ENCODE assay signal across 31 mouse cellular contexts in the genomic region with DNA sequence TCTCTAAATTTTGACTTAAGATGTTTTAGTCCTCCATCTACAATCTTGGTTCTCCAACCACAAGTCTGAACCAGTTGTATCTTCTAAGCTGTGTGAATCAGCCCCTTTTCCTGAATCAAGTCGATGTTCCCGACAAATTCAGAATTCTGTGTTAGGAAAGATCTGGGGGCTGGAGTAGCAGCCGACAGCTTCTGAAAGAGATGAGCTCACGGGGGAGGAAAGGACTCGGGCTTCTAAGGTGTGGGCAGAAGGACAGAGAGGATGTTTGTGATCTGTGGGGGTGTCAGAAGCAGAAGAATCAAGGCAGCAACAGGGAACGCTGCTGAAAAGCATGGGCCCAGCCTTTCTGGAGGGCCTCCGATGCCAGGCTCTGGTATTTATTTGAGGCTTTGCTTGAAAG. TPM values are rescaled to one million over a fixed set of nuclear protein-coding genes. Genes with fewer than 3 reads are reported as not detected.
DNase-seq lines count a peak whose midpoint lies in the region; ATAC-seq and TF ChIP-seq lines count a peak whose summit lies in the region.
"Had no signal": no experiment of that assay in that cellular context is flagged by ENCODE, and none has a peak within 500 bp of the region (broad histone marks: within the 10 kb centered on the region; RNA-seq: fewer than 3 reads in every experiment).

No protein-coding gene starts in this region.

- no peak for TF ChIP-seq CTCF in olfactory bulb, adult 2 months (IDR thresholded peaks at IDR 0.05; ENCODE audit: insufficient read depth, low read depth, low read length)

- WGBS in olfactory bulb, adult 2 months, result 59% methylated on average over 7 of the region's 7 CpGs

- peak overlapping the region; percentile 9; the same call in 1 of the 2 replicates for H3K27ac ChIP-seq in olfactory bulb, adult 2 months (ENCODE audit: insufficient read depth, low read depth, low read length)
- H3K27ac ChIP-seq: embryonic facial prominence, embryonic 12.5 days; forebrain, embryonic 10.5 days; forebrain, embryonic 15.5 days; hindbrain, embryonic 10.5 days; hindbrain, embryonic 15.5 days; limb, embryonic 10.5 days; limb, embryonic 15.5 days; liver, embryonic 13.5 days had no signal

- no peak for ATAC-seq in erythroid progenitor cell, adult 5-6 weeks (replicated peaks; ENCODE audit: low FRiP score, poor library complexity, severe bottlenecking)
- ATAC-seq in megakaryocyte progenitor cell, adult 5-6 weeks (replicated peaks; ENCODE audit: poor library complexity), result no peak
- ATAC-seq: CD4-positive, CD25-positive, alpha-beta regulatory T cell, adult 4 months; forebrain, embryonic 15.5 days; inflammation-experienced regulatory T-cells, adult 6 months; lung, postnatal 0 days had no signal

- no peak for TF ChIP-seq POLR2A in olfactory bulb, adult 2 months (IDR thresholded peaks at IDR 0.05; ENCODE audit: insufficient read depth, low read depth, low read length)

- intact Hi-C loops in left cerebral cortex, postnatal 4 days (cut with DNase I), result no loop called here

- peaks cover 4% of the 10 kb centered on the region; the same call in 1 of the 2 replicates for H3K4me1 ChIP-seq in olfactory bulb, adult 2 months (ENCODE audit: control insufficient read depth, insufficient read depth, low read length)
- H3K4me1 ChIP-seq: limb, embryonic 10.5 days; limb, embryonic 15.5 days; liver, embryonic 13.5 days had no signal

- H3K4me3 ChIP-seq in olfactory bulb, adult 2 months (ENCODE audit: insufficient read depth, low read depth, low read length), result no peak overlapping the region
- H3K4me3 ChIP-seq: embryonic facial prominence, embryonic 12.5 days; forebrain, embryonic 10.5 days; forebrain, embryonic 15.5 days; hindbrain, embryonic 10.5 days; hindbrain, embryonic 15.5 days; limb, embryonic 10.5 days; limb, embryonic 15.5 days; liver, embryonic 13.5 days had no signal

- peak; percentile 45 to 65 for DNase-seq in left cerebral cortex, adult 18-20 months (ENCODE audit: low spot score in 2 of 2)
- DNase-seq in left cerebral cortex, postnatal 4 days, result no peak
- peak; percentile 88 for DNase-seq in brain, adult 2 months (ENCODE audit: low read depth, low spot score)
- peak; percentile 54 to 65 for DNase-seq in frontal cortex, postnatal 36 days (ENCODE audit: low spot score in 2 of 2)
- DNase-seq: adrenal gland, postnatal 25 days; cerebellum, adult 8-10 months; embryo, embryonic 11 days; gastrocnemius, postnatal 14 days; heart, postnatal 14 days; kidney, adult 11 months; kidney, postnatal 14 days; liver, embryonic 13.5 days; lung, adult 18-20 months; lung, postnatal 4 days; midbrain, embryonic 14.5 days; retina, postnatal 1 day; spleen, adult 18-20 months had no signal

RNA-seq across cellular contexts. Expression of a gene that starts 36.0 kb away (rescaled TPM):
- 10 to 100 TPM in 1 of 2 experiments, 1 to 10 TPM in 1; 8.3 to 10.4 TPM for total RNA-seq in left cerebral cortex, adult 18-20 months (2021)
- total RNA-seq in left cerebral cortex, postnatal 4 days (2021), result 1 to 10 TPM; 1.5 to 2.0 TPM
- not detected in 2 replicates for polyA plus RNA-seq in olfactory bulb, adult 2 months (2012; ENCODE audit: insufficient read depth, insufficient read length, low replicate concordance, missing spikeins)
- total RNA-seq in erythroid progenitor cell, adult 5-6 weeks (2015; ENCODE audit: low replicate concordance), result 1.4 and 3.8 TPM in 2 replicates
- 0.51 TPM in 1 of 2 replicates, not detected in the other for total RNA-seq in erythroid progenitor cell, adult 5-6 weeks (2017; ENCODE audit: low replicate concordance)
- total RNA-seq in megakaryocyte progenitor cell, adult 5-6 weeks (2015), result 0.37 and 0.49 TPM in 2 replicates
- 0.46 TPM in 1 of 2 replicates, not detected in the other for total RNA-seq in megakaryocyte progenitor cell, adult 5-6 weeks (2017)
- total RNA-seq: megakaryocyte-erythroid progenitor cell, adult 5-6 weeks had no signal
- polyA plus RNA-seq: CD4-positive, CD25-positive, alpha-beta regulatory T cell, adult 4 months; inflammation-experienced regulatory T-cells, adult 6 months had no signal

RNA-seq across cellular contexts. Expression of a gene that starts 44.0 kb away (rescaled TPM):
- total RNA-seq in left cerebral cortex, adult 18-20 months (2021), result 10 to 100 TPM; 22.6 to 23.6 TPM
- total RNA-seq in left cerebral cortex, postnatal 4 days (2021), result 10 to 100 TPM; 42.9 to 45.8 TPM
- not detected in 2 replicates for polyA plus RNA-seq in olfactory bulb, adult 2 months (2012; ENCODE audit: insufficient read depth, insufficient read length, low replicate concordance, missing spikeins)
- total RNA-seq in erythroid progenitor cell, adult 5-6 weeks (2015; ENCODE audit: low replicate concordance), result 28.5 and 28.9 TPM in 2 replicates
- total RNA-seq in erythroid progenitor cell, adult 5-6 weeks (2017; ENCODE audit: low replicate concordance), result 11.3 and 11.8 TPM in 2 replicates
- total RNA-seq in megakaryocyte progenitor cell, adult 5-6 weeks (2015), result 33.1 and 37.8 TPM in 2 replicates
- 13.1 and 21.4 TPM in 2 replicates for total RNA-seq in megakaryocyte progenitor cell, adult 5-6 weeks (2017)

RNA-seq across cellular contexts. Expression of a gene that starts 44.1 kb away (rescaled TPM):
- total RNA-seq in left cerebral cortex, adult 18-20 months (2021), result under 1 TPM; 0.26 to 0.42 TPM
- 1 to 10 TPM; 1.2 to 1.9 TPM for total RNA-seq in left cerebral cortex, postnatal 4 days (2021)
- polyA plus RNA-seq in olfactory bulb, adult 2 months (2012; ENCODE audit: insufficient read depth, insufficient read length, low replicate concordance, missing spikeins), result not detected in 2 replicates
- 21.8 and 42.5 TPM in 2 replicates for total RNA-seq in erythroid progenitor cell, adult 5-6 weeks (2015; ENCODE audit: low replicate concordance)
- 24.9 and 46.2 TPM in 2 replicates for total RNA-seq in erythroid progenitor cell, adult 5-6 weeks (2017; ENCODE audit: low replicate concordance)
- 5.1 and 5.4 TPM in 2 replicates for total RNA-seq in megakaryocyte progenitor cell, adult 5-6 weeks (2015)
- total RNA-seq in megakaryocyte progenitor cell, adult 5-6 weeks (2017), result 7.5 and 10.2 TPM in 2 replicates
